Mouse (Mus musculus): ENCODE data around the gene Veph1. TPM values are rescaled to one million over a fixed set of nuclear protein-coding genes. Genes with fewer than 3 reads are reported as not detected.

Gene Veph1
- polyA plus RNA-seq, 1 experiment: not detected

- no peak overlapping the region for H3K4me3 ChIP-seq (replicated peaks)
- no peaks in the 10 kb centered on the region for H3K36me3 ChIP-seq (replicated peaks; ENCODE audit: low read length)
- H3K27me3 ChIP-seq (replicated peaks): peaks cover 26% of the 10 kb centered on the region
- TF ChIP-seq FLI1 (IDR thresholded peaks at IDR 0.05; ENCODE audit: low read length): no peak
- TF ChIP-seq GATA1 (IDR thresholded peaks at IDR 0.05; ENCODE audit: borderline replicate concordance, low read length): no peak
- no peaks in the 10 kb centered on the region for H3K9me3 ChIP-seq
- peaks cover 7% of the 10 kb centered on the region; the same call in 1 of the 2 replicates for H3K4me1 ChIP-seq
Observed at GRCm38 (mm10) chr3:66224931-66225537, 71.6 kb downstream of the Veph1 start.

DNA sequence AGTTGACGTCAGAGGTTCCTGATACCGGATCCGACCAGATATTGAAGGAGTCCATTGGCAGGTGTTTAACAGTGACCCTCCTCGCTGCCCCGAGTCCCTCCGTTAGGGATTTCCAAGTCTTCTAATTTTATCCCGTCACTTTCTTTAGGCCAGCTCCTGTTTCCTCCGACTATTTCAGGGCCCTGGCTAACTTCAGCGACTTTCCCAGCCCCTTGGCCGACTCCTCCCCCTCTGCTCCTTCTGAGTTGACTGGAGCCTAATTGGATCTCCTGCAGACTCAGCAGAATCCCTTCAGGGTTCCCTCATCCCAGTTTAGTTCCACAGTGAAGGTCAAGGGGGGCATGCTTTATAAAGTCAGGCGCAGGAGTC, 75.4 kb downstream of the Veph1 start:
- no peak overlapping the region for H3K4me3 ChIP-seq (replicated peaks)
- no peaks in the 10 kb centered on the region for H3K36me3 ChIP-seq (replicated peaks; ENCODE audit: low read length)
- H3K9me3 ChIP-seq: no peaks in the 10 kb centered on the region
- TF ChIP-seq GATA1 (IDR thresholded peaks at IDR 0.05; ENCODE audit: borderline replicate concordance, low read length): no peak
- TF ChIP-seq FLI1 (IDR thresholded peaks at IDR 0.05; ENCODE audit: low read length): no peak
- H3K4me1 ChIP-seq: peaks cover 7% of the 10 kb centered on the region; the same call in 1 of the 2 replicates
- H3K27me3 ChIP-seq (replicated peaks): peaks cover 39% of the 10 kb centered on the region

DNA sequence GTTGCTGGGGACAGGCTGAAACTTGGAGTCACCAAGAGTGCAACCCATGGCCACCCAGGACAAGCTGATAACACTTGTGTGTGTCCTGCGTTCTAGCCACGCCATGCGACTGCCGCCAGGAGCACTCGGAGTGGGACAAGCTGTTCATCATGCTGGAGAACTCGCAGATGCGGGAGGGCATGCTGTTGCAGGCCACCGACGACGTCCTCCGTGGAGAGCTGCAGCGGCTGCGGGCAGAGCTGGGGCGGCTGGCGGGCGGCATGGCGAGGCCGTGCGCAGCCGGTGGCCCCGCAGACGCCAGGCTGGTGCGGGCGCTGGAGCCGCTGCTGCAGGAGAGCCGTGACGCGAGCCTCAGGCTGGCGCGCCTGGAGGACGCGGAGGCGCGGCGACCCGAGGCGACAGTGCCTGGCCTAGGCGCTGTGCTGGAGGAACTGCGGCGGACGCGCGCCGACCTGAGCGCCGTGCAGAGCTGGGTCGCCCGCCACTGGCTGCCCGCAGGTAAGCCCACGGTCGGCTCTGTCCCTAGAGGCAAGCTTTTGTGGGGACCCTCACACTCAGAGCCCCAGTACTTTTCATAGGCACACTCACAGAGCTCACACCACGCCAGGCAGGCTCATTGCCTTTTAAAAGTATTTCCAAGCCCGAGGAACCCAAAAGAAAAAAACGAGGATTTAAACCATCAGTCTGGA, 75.9 kb downstream of the Veph1 start:
- H3K36me3 ChIP-seq (replicated peaks; ENCODE audit: low read length): no peaks in the 10 kb centered on the region
- no peak for TF ChIP-seq FLI1 (IDR thresholded peaks at IDR 0.05; ENCODE audit: low read length)
- no peak for TF ChIP-seq GATA1 (IDR thresholded peaks at IDR 0.05; ENCODE audit: borderline replicate concordance, low read length)
- peaks cover 7% of the 10 kb centered on the region; the same call in 1 of the 2 replicates for H3K4me1 ChIP-seq
- H3K9me3 ChIP-seq: no peaks in the 10 kb centered on the region
- peak overlapping the region; percentile 87 for H3K4me3 ChIP-seq (replicated peaks)
- H3K27me3 ChIP-seq (replicated peaks): peaks cover 39% of the 10 kb centered on the region

GRCm38 (mm10) chr3:66219655-66220191, 76.9 kb downstream of the Veph1 start, which contains the start of gene Ptx3:
Gene Ptx3 (plus strand): TSS chr3:66219910.
- TF ChIP-seq GATA1 (IDR thresholded peaks at IDR 0.05; ENCODE audit: borderline replicate concordance, low read length): no peak
- no peak for TF ChIP-seq FLI1 (IDR thresholded peaks at IDR 0.05; ENCODE audit: low read length)
- no peaks in the 10 kb centered on the region for H3K9me3 ChIP-seq
- peak within 1 kb of the TSS; percentile 87 for H3K4me3 ChIP-seq (replicated peaks)
- H3K4me1 ChIP-seq: peaks cover 7% of the 10 kb centered on the region; the same call in 1 of the 2 replicates
- no peaks in the 10 kb centered on the region for H3K36me3 ChIP-seq (replicated peaks; ENCODE audit: low read length)
- peaks cover 38% of the 10 kb centered on the region for H3K27me3 ChIP-seq (replicated peaks)

- TF ChIP-seq FLI1 (IDR thresholded peaks at IDR 0.05; ENCODE audit: low read length) (no peak), GATA1 (IDR thresholded peaks at IDR 0.05; ENCODE audit: borderline replicate concordance, low read length) (no peak)
- Histone ChIP-seq H3K27me3 (replicated peaks) (peaks cover 18% of the 10 kb centered on the region), H3K9me3 (no peaks in the 10 kb centered on the region), H3K4me1 (peaks cover 5% of the 10 kb centered on the region; the same call in 1 of the 2 replicates), H3K4me3 (replicated peaks) (no peak overlapping the region), H3K36me3 (replicated peaks; ENCODE audit: low read length) (no peaks in the 10 kb centered on the region)
Observed at GRCm38 (mm10) chr3:66215759-66216158, 80.9 kb downstream of the Veph1 start.

DNA sequence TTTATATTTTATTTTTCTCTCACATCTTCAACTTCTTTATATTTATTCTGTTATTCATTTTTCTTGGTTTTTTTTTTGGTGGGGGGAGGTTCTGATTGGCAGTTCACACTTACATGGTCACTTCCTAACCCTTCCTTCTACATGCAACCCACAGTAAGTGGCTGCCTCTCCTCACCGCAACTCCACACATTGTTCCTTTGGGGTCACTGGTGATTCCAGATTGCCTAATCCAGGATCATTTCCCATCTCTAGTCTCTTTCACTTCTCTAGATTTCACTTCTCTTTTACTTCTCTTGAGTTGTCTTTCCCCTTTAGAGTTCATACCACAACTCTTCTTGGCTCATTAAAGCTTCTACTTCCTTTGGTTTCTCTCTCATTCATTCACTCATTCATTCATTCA, 83.1 kb downstream of the Veph1 start:
- Histone ChIP-seq H3K9me3 (no peaks in the 10 kb centered on the region), H3K27me3 (replicated peaks) (peaks cover 1% of the 10 kb centered on the region), H3K4me1 (no peaks in the 10 kb centered on the region), H3K36me3 (replicated peaks; ENCODE audit: low read length) (no peaks in the 10 kb centered on the region), H3K4me3 (replicated peaks) (no peak overlapping the region)
- TF ChIP-seq FLI1 (IDR thresholded peaks at IDR 0.05; ENCODE audit: low read length) (no peak), GATA1 (IDR thresholded peaks at IDR 0.05; ENCODE audit: borderline replicate concordance, low read length) (no peak)

GRCm38 (mm10) chr3:66208836-66209573, 87.6 kb downstream of the Veph1 start:
- Histone ChIP-seq H3K36me3 (replicated peaks; ENCODE audit: low read length) (no peaks in the 10 kb centered on the region), H3K4me1 (no peaks in the 10 kb centered on the region), H3K27me3 (replicated peaks) (no peaks in the 10 kb centered on the region), H3K4me3 (replicated peaks) (no peak overlapping the region), H3K9me3 (no peaks in the 10 kb centered on the region)
- TF ChIP-seq GATA1 (IDR thresholded peaks at IDR 0.05; ENCODE audit: borderline replicate concordance, low read length): no peak
- no peak for TF ChIP-seq FLI1 (IDR thresholded peaks at IDR 0.05; ENCODE audit: low read length)

DNA sequence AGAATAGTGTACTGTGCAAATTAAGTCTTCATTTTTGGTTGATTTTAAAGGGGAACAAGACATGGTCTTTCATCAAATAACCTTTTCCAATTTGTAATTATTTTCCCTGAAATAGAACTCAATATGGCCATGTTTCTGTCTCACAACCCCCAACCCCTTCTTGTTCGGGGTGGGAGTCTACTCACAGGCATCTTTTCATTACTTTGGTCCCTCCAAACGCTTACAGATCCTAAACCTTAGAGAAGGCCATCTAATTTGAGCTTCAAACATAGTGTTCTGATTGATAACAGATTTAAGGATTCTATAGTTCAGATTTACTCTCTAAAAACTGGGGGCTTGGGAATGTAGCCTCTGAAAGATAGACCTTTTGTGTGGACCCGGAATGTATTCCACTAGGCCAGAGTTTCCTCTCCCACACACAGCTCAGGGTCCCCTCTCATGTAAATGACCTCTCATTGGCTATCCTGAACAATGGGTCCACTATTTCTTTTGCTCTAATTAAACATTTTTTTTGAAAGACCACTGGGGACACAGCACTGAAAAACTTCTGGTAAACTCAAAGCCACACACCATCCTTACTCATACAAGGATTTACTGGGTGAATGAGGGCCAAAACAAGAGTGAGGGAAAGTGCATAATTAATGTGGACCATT, 102.6 kb downstream of the Veph1 start:
- H3K36me3 ChIP-seq (replicated peaks; ENCODE audit: low read length): no peaks in the 10 kb centered on the region
- TF ChIP-seq GATA1 (IDR thresholded peaks at IDR 0.05; ENCODE audit: borderline replicate concordance, low read length): no peak
- TF ChIP-seq FLI1 (IDR thresholded peaks at IDR 0.05; ENCODE audit: low read length): no peak
- H3K9me3 ChIP-seq: no peaks in the 10 kb centered on the region
- no peaks in the 10 kb centered on the region for H3K4me1 ChIP-seq
- H3K27me3 ChIP-seq (replicated peaks): peaks cover 2% of the 10 kb centered on the region
- H3K4me3 ChIP-seq (replicated peaks): no peak overlapping the region

DNA sequence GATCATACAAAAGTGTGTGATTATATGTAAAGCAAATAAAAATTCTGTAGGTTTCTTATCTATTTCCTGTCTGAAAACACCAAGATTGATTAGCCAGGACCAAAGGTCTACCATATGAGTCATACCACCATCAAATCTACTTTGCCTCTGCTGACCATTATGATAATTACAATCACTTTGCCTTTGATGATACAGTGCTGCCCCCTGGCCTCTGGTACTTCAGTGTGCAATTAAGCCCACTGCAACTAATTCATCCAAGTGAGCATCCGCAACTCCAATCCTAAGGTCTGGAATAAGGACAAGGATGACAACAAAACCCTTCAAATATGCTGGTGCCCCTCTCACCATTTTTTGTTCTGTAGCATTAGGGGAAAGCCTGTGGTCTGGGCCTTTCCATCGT, 117.0 kb downstream of the Veph1 start:
- no peaks in the 10 kb centered on the region for H3K27me3 ChIP-seq (replicated peaks)
- H3K4me3 ChIP-seq (replicated peaks): no peak overlapping the region
- no peaks in the 10 kb centered on the region for H3K9me3 ChIP-seq
- H3K4me1 ChIP-seq: no peaks in the 10 kb centered on the region
- H3K36me3 ChIP-seq (replicated peaks; ENCODE audit: low read length): no peaks in the 10 kb centered on the region
- TF ChIP-seq FLI1 (IDR thresholded peaks at IDR 0.05; ENCODE audit: low read length) (no peak), GATA1 (IDR thresholded peaks at IDR 0.05; ENCODE audit: borderline replicate concordance, low read length) (no peak)
